Comparison of ENCODE assay signal across 8 mouse cellular contexts in the genomic region with DNA sequence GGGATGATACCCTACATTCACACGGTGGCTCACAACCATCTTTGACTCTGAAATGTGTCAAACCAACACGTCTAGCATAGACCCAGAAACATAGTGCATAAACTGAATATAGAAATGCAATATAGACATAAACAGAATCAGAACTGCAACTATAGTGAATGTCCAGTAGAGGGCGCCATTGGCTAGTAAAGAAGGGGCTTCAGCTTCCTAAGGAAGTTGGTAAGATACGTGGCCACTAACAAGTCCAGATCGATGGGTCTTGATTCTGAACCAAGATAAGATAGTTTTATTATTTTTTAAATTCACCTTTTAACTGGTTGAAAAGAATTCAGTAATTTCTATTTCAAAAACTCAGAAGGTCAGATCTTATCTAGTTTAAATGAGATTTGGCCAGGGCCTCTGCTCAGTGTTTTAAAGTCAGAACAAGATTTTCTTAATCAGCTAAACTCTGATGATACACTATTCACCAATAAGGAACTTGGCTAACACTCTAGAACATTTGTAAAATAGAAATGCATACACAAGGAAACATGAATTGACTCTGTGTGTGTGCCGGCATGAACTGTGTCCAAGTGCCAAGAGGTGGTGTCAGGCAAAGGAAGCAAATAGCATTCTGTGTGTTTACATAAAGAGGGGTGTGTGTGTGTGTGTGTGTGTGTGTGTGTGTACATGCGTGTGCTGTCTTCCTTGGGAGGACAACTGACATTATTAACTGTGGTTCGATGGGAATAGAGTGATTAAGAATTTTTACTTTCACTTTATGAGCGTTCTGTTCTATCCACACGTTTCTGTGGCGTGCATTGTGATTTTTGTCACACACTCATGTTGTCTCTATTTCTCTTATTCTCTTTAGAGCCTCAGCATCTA. TPM values are rescaled to one million over a fixed set of nuclear protein-coding genes. Genes with fewer than 3 reads are reported as not detected.
A peak's percentile ranks its signal among the peaks of the same experiment; 100 is the strongest.
DNase-seq lines count a peak whose midpoint lies in the region; ATAC-seq and TF ChIP-seq lines count a peak whose summit lies in the region.

No protein-coding gene starts in this region.

- H3K4me3 ChIP-seq in bone marrow, adult 2 months (replicated peaks; ENCODE audit: control insufficient read depth, low read depth, low read length) = peak overlapping the region; percentile 76
- no peak overlapping the region for H3K4me3 ChIP-seq in embryonic facial prominence, embryonic 14.5 days (ENCODE audit: low read depth, low read length)
- peak overlapping the region; percentile 15 for H3K4me3 ChIP-seq in lung, embryonic 14.5 days (ENCODE audit: low read depth, low read length)

- peaks cover 7% of the 10 kb centered on the region for H3K9me3 ChIP-seq in embryonic facial prominence, embryonic 14.5 days (ENCODE audit: control insufficient read depth, low read length)
- H3K9me3 ChIP-seq in lung, embryonic 14.5 days (ENCODE audit: low read depth, low read length) = peaks cover 6% of the 10 kb centered on the region; the same call in 1 of the 2 replicates

- no peaks in the 10 kb centered on the region for H3K36me3 ChIP-seq in embryonic facial prominence, embryonic 14.5 days (ENCODE audit: control insufficient read depth, insufficient read depth, low read length)
- H3K36me3 ChIP-seq in lung, embryonic 14.5 days (ENCODE audit: insufficient read depth) = no peaks in the 10 kb centered on the region

- WGBS in bone marrow, adult 2 months = 1% methylated on average over 11 of the region's 11 CpGs
- 46% methylated on average over 11 of the region's 11 CpGs for WGBS in embryonic facial prominence, embryonic 14.5 days
- WGBS in lung, embryonic 14.5 days = 24% methylated on average over 11 of the region's 11 CpGs

- 0 out of 2 replicates have a peak, but pooled peaks have one; percentile 14 for TF ChIP-seq CTCF in bone marrow, adult 2 months (IDR thresholded peaks at IDR 0.05; ENCODE audit: control insufficient read depth, insufficient read depth, low read length)
- peak; percentile 93 for TF ChIP-seq CTCF in lung, embryonic 14.5 days (IDR thresholded peaks at IDR 0.05; ENCODE audit: low read depth)

- no peak for ATAC-seq in embryonic facial prominence, embryonic 14.5 days (ENCODE audit: low read depth)
- ATAC-seq in lung, embryonic 14.5 days (ENCODE audit: insufficient read depth) = peak; percentile 75
- ATAC-seq in neutrophil, adult 5-6 weeks (ENCODE audit: extremely low read depth, insufficient number of reproducible peaks, low FRiP score, poor library complexity, severe bottlenecking) = peak; percentile 76

- peak; percentile 33 to 82 for DNase-seq in adrenal gland, adult (ENCODE audit: inconsistent age in 2 of 2, low spot score in 1 of 2)
- no peak for DNase-seq in adrenal gland, postnatal 25 days
- DNase-seq in 3134 (ENCODE audit: extremely low read depth, insufficient read length, low spot score) = peak; percentile 19
- DNase-seq in embryonic facial prominence, embryonic 14.5 days (ENCODE audit: low spot score) = peak; percentile 72
- DNase-seq in hindlimb bud, embryonic 11.5 days (ENCODE audit: extremely low spot score, low read depth, low spot score) = peak; percentile 31
- peak; percentile 86 for DNase-seq in lung, embryonic 14.5 days

- H3K27me3 ChIP-seq in embryonic facial prominence, embryonic 14.5 days (replicated peaks; ENCODE audit: control insufficient read depth, insufficient read depth, low read length) = no peaks in the 10 kb centered on the region
- no peaks in the 10 kb centered on the region for H3K27me3 ChIP-seq in lung, embryonic 14.5 days (ENCODE audit: insufficient read depth, low read length)

- H3K4me2 ChIP-seq in embryonic facial prominence, embryonic 14.5 days (ENCODE audit: low read depth, low read length) = no peak overlapping the region
- peak overlapping the region; percentile 51 for H3K4me2 ChIP-seq in lung, embryonic 14.5 days

- TF ChIP-seq POLR2A in bone marrow, adult 2 months (IDR thresholded peaks at IDR 0.05; ENCODE audit: borderline replicate concordance, control insufficient read depth, low read depth, low read length) = no peak

- H3K9ac ChIP-seq in embryonic facial prominence, embryonic 14.5 days (ENCODE audit: low read depth, low read length) = no peak overlapping the region
- 0 out of 2 replicates have a peak overlapping the region, but pooled peaks have one; percentile 10 for H3K9ac ChIP-seq in lung, embryonic 14.5 days

- H3K4me1 ChIP-seq in bone marrow, adult 2 months (ENCODE audit: control insufficient read depth, insufficient read depth, low read length) = peaks cover 2% of the 10 kb centered on the region; the same call in 1 of the 2 replicates
- no peaks in the 10 kb centered on the region for H3K4me1 ChIP-seq in embryonic facial prominence, embryonic 14.5 days (ENCODE audit: control insufficient read depth, insufficient read depth, low read length)
- H3K4me1 ChIP-seq in lung, embryonic 14.5 days (ENCODE audit: insufficient read depth) = no peaks in the 10 kb centered on the region

- H3K27ac ChIP-seq in bone marrow, adult 2 months (ENCODE audit: control insufficient read depth, insufficient read depth, low read depth, low read length, poor library complexity) = no peak overlapping the region; the same call in 1 of the 2 replicates
- no peak overlapping the region for H3K27ac ChIP-seq in embryonic facial prominence, embryonic 14.5 days (replicated peaks; ENCODE audit: low read depth, low read length)
- 0 out of 2 replicates have a peak overlapping the region, but pooled peaks have one; percentile 24 for H3K27ac ChIP-seq in lung, embryonic 14.5 days (ENCODE audit: low read depth)

RNA-seq across cellular contexts. Expression of gene Fbxl5, which starts 19.9 kb away (rescaled TPM):
- total RNA-seq in adrenal gland, postnatal 25 days (2021) = 68.2 and 76.8 TPM in 2 replicates
- 10.3 and 22.8 TPM in 2 replicates for polyA plus RNA-seq in bone marrow, adult 2 months (2011; ENCODE audit: insufficient read depth, insufficient read length, low replicate concordance, missing spikeins)
- polyA plus RNA-seq in embryonic facial prominence, embryonic 14.5 days (2014; fragmentation: Nextera tagmentation; extraction: Ambion mirVana) = 61.6 and 64.1 TPM in 2 replicates
- 73.2 and 76.7 TPM in 2 replicates for polyA plus RNA-seq in lung, embryonic 14.5 days (2014; fragmentation: Nextera tagmentation; extraction: Ambion mirVana)
- 724 and 727 TPM in 2 replicates for total RNA-seq in neutrophil, adult 5-6 weeks (2017)

RNA-seq across cellular contexts. Expression of gene Bst1, which starts 22.7 kb away (rescaled TPM):
- total RNA-seq in adrenal gland, postnatal 25 days (2021) = 1.3 and 1.8 TPM in 2 replicates
- 4.7 and 26.2 TPM in 2 replicates for polyA plus RNA-seq in bone marrow, adult 2 months (2011; ENCODE audit: insufficient read depth, insufficient read length, low replicate concordance, missing spikeins)
- polyA plus RNA-seq in embryonic facial prominence, embryonic 14.5 days (2014; fragmentation: Nextera tagmentation; extraction: Ambion mirVana) = 0.14 and 0.47 TPM in 2 replicates
- 0.82 and 1.2 TPM in 2 replicates for polyA plus RNA-seq in lung, embryonic 14.5 days (2014; fragmentation: Nextera tagmentation; extraction: Ambion mirVana)
- total RNA-seq in neutrophil, adult 5-6 weeks (2017) = 122 and 131 TPM in 2 replicates

RNA-seq across cellular contexts. Expression of gene Cd38, which starts 27.0 kb away (rescaled TPM):
- total RNA-seq in adrenal gland, postnatal 25 days (2021) = 10.8 and 16.5 TPM in 2 replicates
- 4.1 and 5.7 TPM in 2 replicates for polyA plus RNA-seq in bone marrow, adult 2 months (2011; ENCODE audit: insufficient read depth, insufficient read length, low replicate concordance, missing spikeins)
- polyA plus RNA-seq in embryonic facial prominence, embryonic 14.5 days (2014; fragmentation: Nextera tagmentation; extraction: Ambion mirVana) = 7.8 and 9.1 TPM in 2 replicates
- 23.0 and 26.9 TPM in 2 replicates for polyA plus RNA-seq in lung, embryonic 14.5 days (2014; fragmentation: Nextera tagmentation; extraction: Ambion mirVana)
- total RNA-seq in neutrophil, adult 5-6 weeks (2017) = 71.3 and 74.3 TPM in 2 replicates
